Mouse (Mus musculus): ENCODE measurements around the gene Rab8a.
"Not testable (repeated sequence)": the region's sequence is repeated elsewhere in the genome, so short reads cannot be mapped to it uniquely, and the experiment has no call there.

The Rab8a gene

DNA sequence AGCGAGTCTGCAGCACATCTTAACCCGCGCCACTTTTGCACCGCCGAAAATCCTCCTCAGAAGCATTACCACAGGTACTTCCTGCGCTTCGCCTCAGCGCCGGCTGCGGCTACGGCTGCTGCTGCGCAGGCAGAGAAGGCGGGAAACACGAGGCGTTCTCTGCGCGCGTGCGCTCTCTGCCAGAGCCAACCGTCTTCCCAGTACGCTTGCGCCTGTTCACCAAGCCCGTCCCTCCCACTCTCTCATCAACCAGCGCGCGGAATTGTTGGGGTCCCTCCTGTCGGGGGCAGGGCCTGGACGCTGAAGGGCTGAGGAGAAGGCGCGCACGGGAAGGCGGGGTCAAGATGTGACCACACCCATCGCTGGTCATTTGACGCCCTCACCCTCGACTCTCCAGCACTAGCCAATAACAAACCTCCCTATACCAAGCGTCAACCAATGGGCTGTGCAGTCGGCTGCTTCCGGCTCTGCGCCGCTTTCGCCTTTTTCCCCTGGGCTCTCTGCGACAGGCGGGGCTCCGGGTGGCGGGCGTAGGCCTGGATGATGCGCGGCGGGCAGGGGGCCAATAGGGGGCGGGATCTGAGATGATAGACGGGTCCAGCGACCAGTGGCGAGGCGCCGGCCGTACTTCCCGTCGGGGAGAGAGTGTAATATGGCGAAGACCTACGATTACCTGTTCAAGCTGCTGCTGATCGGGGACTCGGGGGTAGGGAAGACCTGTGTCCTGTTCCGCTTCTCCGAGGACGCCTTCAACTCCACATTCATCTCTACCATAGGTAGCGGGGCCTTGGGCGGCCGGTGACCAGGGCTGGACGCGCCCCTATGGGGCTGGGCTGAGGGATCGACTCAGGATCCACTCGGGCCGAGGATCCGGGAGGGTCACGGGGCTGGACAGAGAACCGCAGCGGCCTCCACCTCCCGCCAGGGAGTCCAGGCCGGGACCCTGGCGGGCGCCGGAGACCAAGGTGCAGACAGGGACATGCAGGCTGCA, at the start of gene Rab8a:
TSS of gene Rab8a (plus strand) at position 494 of the 991 bp plus-strand sequence.
- in situ Hi-C loops (cut with MboI, MseI) = no loop called here

DNA sequence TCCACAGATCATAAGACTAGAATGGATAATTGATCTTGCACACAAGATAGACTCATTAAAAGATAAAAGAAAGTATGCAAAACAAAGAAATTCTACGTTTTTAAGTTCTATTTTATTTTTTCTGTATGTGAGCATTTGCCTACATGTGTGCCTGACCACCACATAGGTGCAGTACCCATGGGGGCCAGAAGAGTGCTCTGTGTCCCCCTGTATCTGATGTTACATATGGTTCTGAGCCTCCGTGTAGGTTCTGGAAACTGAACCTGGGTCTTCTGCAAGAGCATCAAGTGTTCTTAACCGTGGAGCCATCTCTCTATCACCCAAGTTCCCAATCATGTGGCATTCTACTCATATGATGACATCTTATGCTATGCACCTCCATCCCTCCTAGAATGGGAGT, 48.5 kb upstream of the Rab8a start:
- in situ Hi-C loops (cut with MboI, MseI) = no loop called here

DNA sequence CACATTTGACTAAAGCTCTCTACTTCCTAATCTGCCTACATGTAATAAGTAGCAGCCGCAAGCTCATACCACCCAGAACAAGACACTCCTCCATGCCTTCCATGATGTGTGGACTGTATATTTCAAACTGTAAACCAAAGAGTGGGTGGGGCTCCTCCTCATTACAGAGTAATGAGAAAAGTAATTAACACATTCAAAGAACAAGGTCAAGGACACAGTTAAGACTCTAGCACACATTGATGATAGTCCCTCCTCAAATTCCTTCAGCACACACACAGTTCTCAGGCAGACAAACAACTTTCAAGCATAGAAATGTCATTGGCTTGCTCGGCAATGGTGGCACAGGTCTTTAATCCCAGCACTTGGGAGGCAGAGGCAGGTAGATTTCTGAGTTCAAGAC, 45.8 kb upstream of the Rab8a start:
- in situ Hi-C loops (cut with MboI, MseI) = no loop called here

DNA sequence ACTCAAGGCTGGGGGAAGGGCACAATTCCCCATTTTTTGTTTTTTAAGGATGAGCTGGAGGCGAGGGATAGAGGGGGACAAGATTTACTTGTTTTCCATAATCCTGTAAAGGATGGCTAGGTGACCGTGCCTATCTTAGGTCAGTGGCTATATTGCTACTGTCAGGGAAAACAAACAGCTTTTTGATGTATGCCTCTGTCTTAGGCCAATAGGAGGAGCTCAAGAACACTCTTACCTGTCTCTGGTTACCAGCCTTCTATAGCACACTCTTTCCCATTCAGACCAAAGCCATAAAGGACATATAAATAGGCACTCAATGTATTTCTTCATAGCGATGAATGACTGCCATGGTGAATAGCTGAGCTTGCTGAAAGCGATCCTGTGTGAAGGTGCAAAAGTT, 42.4 kb upstream of the Rab8a start:
- in situ Hi-C loops (cut with MboI, MseI) = no loop called here

DNA sequence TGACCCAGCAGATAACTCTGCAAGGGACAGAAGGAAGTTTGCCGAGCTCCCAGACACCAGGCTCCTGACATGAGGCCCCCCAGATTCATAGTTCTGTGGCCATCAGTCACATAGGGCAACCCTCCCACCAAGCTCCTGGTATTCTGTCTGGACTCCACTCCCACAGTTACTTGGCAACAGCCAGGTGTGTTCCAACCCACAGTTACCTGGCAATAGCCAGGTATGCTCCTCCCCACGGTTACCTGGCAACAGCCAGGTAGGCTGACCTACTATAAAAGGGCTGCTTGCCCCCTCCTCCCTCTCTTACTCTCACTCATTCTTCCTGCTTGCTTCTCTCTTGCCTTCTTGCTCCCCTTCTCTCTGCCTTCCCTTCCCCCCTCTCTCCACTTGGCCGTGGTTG, 39.5 kb upstream of the Rab8a start:
- in situ Hi-C loops (cut with MboI, MseI) = not testable (repeated sequence)

DNA sequence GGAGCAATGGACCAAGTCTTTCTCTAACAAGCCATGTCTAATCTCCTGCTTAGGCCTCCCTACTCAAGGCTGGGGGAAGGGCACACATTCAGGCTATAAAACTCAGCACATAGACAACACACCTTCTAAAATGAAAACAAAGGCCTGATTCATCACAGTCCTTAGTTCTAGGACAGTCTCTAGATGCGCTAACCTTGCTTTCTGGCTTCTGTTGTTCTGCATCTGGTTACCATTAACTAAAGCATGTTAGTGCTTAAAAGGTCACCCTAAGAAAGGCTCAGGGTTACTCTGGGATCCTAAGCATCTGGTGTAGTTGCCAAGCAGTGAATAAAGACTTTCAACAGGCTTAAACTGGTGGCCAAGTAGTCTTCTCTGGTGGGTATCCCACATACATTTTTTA, 39.0 kb upstream of the Rab8a start:
- in situ Hi-C loops (cut with MboI, MseI) = no loop called here

DNA sequence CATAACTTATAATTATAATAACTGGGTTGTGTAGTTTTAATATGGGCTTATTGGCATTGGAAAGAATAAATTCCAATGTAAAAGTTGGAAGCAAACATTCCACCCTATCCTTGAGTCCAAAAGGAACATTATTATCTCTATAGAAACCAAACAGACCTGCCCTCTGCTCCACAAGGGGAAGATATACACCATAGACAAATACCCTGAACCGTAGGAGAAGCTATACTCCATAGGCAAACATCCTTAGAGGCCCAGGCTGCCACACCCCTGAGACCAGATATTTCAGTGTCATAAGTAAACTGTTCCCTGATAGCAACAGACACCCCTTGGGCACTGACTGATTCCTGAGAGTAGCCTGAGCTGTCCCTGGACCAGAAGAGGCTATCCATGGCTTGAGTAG, 33.2 kb upstream of the Rab8a start:
- in situ Hi-C loops (cut with MboI, MseI) = loop anchor here (25.0 kb wide), 1 partner anchor 641 kb away; the partner anchor contains the start of genes Ano8 and Gtpbp3

DNA sequence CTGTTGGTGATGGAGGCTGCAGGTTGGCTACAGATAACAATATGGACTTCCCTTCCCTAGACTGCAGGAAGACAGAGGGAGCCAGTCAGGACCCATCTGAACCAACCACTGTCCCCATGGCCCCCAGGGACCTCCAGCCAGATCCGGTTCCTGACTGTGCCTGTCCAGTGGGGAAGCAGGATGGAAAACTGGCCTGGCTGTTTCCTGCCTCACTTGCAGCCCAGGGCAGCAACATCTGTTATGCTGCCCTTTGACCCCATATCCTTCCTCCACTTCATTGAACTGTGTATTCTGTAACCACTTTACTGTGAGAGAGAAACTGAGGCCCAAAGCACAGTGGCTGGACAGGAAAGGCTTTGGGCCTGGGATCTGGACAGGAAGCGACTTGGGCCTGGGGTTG, 29.7 kb upstream of the Rab8a start:
- in situ Hi-C loops (cut with MboI, MseI) = loop anchor here (25.0 kb wide), 1 partner anchor 644 kb away; the partner anchor contains the start of genes Ano8 and Gtpbp3

DNA sequence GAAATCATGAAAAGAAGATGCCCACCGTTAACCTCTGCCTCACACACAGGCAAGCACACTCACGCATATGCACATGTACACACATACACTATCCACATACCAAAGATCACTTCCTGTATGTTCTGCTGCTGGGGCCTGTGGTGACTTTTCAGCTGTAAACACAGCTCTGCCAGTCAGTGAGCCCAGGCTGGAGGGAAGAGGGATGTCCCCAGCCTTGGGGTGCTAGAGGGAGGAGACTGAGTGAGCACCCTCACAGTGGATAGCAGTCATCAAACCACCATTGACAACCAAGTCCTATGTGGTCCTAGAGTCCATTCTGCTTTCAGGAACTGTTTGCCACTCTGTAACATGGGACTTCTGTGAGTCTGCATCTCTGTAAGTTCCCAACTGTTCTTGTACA, 29.1 kb upstream of the Rab8a start:
- in situ Hi-C loops (cut with MboI, MseI) = loop anchor here (25.0 kb wide), 1 partner anchor 645 kb away; the partner anchor contains the start of genes Ano8 and Gtpbp3

DNA sequence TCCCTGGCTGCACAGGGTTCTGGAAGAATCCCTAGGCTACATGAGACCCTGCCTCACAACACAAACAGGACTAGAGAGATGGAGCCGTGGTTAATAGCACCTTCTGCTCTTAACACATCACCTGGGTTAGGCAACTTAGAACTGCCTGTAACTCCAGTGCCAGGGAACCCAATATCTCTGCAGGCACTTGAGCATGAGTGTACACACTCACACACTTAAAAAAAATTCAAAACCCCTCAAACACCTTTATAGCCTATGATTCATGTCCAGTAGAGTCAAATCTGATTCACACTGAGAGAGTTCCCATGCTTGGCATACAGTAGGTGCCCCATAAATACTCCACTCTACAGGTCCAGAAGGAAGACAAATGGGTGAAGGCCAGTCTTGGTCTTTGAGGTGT, 28.6 kb upstream of the Rab8a start:
- in situ Hi-C loops (cut with MboI, MseI) = loop anchor here (25.0 kb wide), 1 partner anchor 645 kb away; the partner anchor contains the start of genes Ano8 and Gtpbp3

DNA sequence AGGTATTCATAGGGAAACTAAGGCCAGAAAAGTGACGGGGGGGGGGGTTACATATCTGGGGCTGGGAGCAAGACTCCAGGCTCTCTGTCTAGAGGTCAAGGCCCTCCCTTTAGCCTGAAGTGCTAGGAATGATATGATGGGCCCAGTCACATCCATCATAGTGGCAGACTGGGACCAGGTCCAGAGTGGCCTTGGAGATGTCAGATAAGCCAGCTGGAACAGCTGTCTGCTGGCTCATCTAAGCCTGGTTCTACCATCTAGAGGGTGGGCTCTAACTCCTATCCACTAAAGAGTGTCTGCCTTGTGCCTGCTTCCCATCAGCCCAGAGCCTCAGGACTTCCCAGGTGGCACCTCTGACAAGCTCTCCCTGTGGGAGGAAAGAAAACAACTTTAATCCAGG, 28.1 kb upstream of the Rab8a start:
- in situ Hi-C loops (cut with MboI, MseI) = loop anchor here (25.0 kb wide), 1 partner anchor 646 kb away; the partner anchor contains the start of genes Ano8 and Gtpbp3

DNA sequence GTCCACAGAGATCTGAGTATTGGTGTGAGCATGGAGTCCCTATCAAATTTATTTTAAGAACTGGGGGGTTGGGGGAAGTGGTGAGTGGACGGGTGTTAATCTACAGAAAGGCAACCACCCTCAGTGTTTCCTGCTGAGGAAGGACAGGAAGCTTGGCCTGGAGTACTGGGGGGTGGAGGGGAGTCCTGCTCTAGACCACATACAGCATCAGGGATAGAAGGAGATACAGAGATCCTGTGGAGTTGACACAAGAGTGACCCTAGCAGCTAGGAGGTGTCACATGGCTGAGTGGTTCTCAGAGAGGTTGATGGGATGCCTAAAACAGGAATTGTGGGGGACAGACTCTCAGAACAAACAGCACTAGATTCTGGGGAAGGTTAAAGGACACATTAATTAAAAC, 27.5 kb upstream of the Rab8a start:
- in situ Hi-C loops (cut with MboI, MseI) = loop anchor here (25.0 kb wide), 1 partner anchor 646 kb away; the partner anchor contains the start of genes Ano8 and Gtpbp3

DNA sequence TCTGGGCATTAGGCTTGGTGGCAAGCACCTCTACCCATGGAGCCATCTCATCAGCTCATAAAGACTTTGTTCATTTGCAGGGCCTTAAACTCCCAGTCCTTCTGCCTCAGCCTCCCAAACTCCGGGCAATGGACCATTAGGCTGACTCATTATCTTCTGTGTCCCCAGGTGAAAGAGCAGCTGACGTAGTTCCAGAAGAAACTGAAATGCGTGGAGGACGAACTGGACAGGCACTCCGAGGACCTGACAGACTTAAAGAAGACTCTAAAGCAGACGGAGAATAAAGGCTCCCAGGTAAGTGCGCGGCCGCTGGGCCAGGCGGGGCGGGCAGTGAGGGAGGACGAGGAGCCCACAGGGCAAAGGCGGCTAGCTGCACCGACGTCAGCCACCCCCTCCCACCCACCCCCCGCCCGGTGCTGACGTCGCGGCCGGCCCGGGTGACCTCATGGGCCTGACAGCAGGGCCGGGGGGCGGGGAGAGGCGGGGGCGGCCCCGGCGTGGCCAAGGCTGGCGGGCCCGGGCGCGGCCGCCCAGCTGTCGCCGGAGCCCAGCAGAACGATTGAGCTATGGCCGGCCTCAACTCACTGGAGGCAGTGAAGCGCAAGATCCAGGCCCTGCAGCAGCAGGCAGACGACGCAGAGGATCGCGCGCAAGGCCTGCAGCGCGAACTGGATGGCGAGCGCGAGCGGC, 26.1 kb upstream of the Rab8a start, which contains the start of gene Tpm4:
TSS of gene Tpm4 (plus strand) at position 220 of the 690 bp plus-strand sequence.
- in situ Hi-C loops (cut with MboI, MseI) = loop anchor here (25.0 kb wide), 1 partner anchor 648 kb away; the partner anchor contains the start of genes Ano8 and Gtpbp3

DNA sequence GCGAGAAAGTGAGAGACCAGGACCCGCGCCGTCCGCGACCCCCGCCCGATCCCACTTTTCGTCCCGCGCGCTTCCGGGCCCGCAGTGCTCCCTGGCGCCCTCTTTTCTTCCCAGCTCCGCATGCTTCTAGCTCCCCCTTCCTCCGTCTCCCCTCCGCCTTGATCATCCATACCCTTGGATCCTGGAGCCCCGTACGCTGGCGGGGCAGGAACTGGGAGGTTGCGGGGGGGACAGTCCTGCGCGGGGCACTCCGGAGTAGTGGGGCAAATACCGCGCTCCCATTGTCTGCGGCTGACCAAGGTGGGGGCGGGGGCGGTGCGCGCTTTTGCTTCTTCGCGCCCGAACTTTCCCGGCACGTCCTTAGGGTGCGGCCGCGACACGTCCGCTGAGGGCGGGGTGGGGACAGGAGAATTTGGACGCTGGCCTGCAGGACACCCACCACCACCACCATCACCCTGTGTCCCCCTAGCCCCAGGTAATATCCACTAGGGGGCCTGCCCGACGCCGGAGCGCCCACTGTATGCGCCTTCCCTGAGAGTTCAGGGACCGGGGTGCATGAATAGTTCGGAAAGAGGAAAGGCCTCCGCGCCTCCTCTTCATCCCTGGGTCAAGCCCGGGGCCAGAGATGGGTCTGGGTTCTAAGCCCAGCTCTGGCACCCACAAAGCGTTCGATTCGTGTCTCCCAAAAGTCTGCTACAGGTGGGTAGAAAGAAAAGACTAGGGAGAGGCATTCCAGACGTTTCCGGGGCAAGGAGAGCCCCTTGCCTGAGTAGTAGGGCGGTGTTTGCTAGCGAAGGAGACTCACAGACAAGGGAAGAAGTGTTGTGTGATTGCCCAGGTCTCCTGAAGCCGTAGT, 25.3 kb upstream of the Rab8a start:
- in situ Hi-C loops (cut with MboI, MseI) = loop anchor here (25.0 kb wide), 1 partner anchor 648 kb away; the partner anchor contains the start of genes Ano8 and Gtpbp3

DNA sequence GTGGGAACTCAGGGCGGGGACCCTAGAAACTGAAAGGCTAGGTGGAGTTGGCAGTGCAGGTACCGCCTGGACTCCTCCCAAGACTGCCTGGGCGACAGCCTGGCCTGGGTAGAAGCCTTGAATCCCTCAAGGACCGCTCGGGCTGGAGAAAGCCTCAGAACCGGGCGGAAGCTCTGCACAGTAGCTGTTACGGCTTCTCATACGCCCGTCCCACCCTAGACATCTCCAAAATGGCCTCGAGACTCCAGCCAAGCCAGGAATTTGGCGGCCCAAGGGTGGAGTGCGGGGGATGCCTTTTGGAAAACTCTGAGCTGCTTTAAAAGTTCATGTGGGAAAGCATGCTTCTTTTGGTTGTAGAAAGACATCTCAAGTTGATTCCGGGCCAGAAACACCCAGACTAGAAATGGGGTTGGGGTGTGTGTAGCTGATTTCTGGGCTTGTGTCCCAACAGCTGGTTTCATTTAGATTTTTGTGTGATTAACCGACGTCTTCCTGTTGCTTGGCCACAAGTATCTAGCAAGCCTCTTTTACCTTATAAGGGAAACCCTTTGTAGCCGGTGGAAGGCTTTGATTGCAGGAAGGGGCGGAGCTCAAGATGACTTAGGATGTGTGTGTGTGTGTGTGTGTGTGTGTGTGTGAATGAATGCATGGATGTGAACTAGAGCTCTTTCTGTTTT, 24.6 kb upstream of the Rab8a start:
- in situ Hi-C loops (cut with MboI, MseI) = loop anchor here (25.0 kb wide), 1 partner anchor 649 kb away; the partner anchor contains the start of genes Ano8 and Gtpbp3

DNA sequence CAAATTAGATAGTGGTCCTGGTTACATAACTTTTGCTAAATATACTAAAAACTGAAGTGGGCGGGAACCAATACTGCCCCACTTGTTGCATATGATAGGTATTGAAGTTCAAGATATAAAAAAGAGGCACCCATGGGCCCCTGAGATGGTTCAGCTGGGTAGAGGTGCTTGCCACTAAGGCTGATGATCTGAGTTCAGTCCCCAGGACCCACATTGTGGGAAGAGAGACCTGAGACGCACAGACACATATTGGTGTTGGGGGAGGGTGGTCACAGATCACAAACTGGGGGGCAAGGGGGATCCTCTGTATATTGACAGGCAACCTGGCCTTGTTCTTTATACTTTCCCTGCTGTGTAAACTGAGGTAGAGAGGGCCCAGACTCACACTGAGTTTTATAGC, 23.6 kb upstream of the Rab8a start:
- in situ Hi-C loops (cut with MboI, MseI) = loop anchor here (25.0 kb wide), 1 partner anchor 650 kb away; the partner anchor contains the start of genes Ano8 and Gtpbp3

DNA sequence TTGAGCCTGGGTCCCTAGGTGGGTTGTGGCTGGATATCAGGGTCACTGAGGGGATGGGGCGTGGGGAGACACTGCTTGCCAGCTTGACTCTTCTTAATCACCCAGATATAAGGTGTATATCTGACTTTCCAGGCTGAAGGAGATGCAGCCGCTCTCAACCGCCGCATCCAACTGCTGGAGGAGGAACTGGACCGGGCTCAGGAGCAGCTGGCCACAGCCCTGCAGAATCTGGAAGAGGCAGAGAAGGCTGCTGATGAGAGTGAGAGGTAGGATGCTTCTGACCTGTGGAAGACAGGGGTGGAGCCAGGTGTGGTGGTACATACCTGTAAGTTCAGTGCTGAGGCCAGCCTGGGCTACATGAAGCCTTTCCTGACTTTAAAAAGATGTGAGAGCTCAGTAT, 22.5 kb upstream of the Rab8a start:
- in situ Hi-C loops (cut with MboI, MseI) = loop anchor here (25.0 kb wide), 1 partner anchor 651 kb away; the partner anchor contains the start of genes Ano8 and Gtpbp3

DNA sequence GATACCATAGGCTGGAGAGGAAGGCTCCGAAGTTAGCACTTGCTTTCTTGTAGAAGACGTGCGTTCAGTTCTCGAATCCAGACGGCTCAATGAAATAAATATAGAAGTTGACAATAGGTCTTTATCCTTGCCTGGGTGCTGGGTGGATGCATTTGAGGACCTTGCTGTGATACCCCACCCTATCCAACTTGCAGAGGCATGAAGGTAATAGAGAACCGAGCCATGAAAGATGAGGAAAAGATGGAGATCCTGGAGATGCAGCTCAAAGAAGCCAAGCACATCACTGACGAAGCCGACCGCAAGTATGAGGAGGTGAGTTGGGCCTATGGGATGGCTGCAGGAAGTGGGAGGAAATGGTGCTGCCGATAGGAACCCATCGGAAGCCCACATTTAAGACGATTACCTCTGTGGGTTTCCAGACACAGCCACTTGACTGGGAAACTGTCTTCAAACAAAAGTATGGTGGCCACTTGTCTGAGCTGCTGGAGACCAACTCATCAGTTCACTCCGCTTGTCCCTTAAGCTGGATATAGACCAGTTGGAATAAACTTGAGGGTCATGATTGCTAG, 17.7 kb upstream of the Rab8a start:
- in situ Hi-C loops (cut with MboI, MseI) = loop anchor here (25.0 kb wide), 1 partner anchor 656 kb away; the partner anchor contains the start of genes Ano8 and Gtpbp3

DNA sequence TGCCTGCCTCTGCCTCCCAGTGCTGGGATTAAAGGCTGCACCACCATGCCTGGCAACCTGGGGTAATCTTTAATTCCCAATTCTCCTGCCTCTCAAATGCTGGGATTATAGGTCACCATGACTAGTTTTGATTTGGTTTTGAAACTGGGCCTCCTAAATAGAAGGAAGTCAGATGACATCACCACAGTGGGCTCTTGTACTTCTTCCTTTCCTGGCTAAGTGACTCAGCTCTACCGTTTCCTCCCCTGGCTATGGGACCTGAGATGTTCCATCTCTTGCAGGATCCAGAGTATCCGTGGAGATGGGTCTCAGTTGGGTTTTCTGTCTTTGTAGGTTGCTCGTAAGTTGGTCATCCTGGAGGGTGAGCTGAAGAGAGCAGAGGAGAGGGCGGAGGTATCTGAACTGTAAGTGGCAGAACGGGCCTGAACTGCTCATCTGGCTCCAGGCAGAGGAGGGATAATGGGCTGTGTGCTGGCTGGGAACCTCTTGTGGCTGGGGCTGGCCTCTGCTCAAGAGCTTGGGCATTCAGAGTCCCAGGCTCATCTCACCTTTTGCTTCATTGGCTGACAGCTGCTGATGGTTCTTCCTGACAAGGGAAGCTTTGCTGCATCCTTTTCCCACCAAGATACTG, 16.5 kb upstream of the Rab8a start:
- in situ Hi-C loops (cut with MboI, MseI) = loop anchor here (25.0 kb wide), 1 partner anchor 657 kb away; the partner anchor contains the start of genes Ano8 and Gtpbp3

Data from regulatory T cell (primary cell).